Mouse (Mus musculus): Measurements from ENCODE around the gene Krt80.

The Krt80 gene

GRCm38 (mm10) chr15:101374879-101375278 lies 4.9 kb upstream of the Krt80 start:
- DNase-seq: no peak

DNA sequence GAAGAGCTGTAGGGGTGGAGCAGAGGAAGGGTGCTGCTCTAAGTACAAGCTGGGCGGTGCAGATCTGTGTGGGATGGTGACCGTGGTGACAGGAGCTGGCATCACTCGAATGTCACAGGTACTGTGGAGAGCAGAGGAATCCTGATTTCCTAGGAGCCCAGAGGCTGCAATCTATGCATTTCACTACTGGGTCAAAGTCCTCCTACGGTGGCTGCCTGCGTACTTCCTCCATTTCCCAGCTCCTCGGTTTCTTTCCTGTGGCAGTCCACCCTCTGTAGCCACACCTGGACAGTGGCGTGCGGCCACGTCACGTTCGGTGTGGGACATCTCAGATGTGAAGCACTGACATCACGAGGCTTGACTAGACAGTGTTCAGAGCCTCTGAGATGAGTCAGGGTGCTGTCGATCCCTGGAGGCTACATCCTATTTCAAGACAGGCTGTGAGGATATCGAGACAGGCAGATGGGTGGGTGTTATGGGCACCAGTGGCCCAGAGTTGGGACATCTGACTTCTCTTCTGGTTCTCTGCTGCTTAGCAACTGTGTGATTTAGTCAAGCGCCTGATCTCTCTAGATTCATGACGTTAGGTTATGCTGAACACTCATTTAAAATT lies 3.4 kb upstream of the Krt80 start:
- DNase-seq: no peak

DNA sequence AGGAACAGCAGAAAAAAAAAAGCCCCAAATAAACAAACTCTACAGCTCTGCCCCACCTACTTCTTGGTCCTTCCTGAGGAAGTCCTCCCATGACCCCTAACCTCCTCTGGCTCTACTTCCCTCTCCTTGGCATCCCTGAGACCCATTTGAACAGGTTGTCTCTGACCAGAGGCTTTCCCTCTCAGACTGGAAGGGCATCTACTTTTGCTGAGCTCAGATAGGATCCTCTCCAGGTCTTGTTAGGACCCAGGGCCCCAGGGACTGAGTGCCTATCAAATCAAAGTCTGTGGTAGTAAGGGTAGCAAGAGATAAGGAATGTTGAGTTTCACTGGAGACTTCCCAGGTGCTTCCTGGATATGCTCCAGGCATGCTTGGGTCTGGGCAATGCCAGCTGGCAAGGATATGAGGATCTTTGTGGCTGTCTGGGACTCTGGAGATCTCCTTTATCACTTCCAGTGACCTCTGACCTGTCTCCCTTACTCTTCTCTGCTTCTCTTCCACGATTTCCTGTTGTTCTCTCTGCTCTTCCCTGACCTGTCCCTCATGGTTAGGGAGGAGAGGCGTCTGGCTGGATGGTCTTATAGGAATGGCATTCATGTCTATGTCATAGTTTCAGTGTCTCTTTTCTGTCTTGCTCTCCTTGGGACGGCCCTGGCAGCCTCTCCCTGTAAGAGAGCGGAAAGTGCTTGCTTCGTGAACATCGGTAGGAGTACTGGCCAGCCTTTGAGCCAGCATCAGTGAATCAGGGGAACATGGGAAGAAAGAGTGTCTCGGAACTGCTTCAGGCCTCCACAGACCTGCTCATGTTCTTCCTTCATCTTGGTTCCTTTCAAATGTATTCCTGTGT lies 2.4 kb upstream of the Krt80 start:
- no peak for DNase-seq

GRCm38 (mm10) chr15:101371141-101371985 lies 1.4 kb upstream of the Krt80 start:
- no peak for DNase-seq

DNA sequence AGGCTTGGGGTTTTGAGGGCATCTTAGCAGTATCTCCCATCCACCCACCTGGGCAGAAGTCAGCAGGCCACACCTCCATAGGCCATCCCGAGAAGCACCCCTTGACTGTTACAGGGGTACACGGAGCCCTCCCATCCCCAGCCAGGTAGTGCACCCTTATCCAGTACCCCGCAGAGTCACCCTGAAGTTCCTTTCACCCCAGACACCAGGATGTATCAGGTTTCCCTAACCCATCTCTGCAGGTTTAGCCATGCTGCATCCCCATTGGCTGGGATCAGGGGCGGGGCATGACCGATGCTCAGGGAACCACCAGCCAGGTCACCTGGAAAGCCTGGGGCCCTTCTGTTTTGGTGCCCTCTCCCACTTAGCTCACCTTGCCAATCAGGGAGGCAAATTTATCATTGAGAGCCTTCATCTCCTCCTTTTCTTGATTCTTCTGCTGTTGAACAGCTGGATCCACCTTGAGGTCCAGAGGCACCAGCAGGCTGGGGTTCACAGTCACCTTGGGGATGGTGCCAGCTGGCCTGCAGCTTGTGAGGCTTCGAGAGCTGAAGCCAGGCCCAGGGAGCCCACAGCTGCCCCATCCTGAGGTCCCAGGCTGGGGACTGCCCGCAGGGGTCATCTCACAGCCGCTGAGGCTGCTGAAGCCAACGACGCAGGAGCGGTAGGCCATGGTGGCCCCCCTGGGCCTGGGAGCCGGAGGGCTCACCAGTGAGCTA lies 421 bp downstream of the Krt80 start:
- DNase-seq: no peak

GRCm38 (mm10) chr15:101368502-101369381 lies 1.2 kb downstream of the Krt80 start:
- no peak for DNase-seq

- no peak for DNase-seq
Measured at GRCm38 (mm10) chr15:101368015-101368414, 1.9 kb downstream of the Krt80 start.

DNA sequence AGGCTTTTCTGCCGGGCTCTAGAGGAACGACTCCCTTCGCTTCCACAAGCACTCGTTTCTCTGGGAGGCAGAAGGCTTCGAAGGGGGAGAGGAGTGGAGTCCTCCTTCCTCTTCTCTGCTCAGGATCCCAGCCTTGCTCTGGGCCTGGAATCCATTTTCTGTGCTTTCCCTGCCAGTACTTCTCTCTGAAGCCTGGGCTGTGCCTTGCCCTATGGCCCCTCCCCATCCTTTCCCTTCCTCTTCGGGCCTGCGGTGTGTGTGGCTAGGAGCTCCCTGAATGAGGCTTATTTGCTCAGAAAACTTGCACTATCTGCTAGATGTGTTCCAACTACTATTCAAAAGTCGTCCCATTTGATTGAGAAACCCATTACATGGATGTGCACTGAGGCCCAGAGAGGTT lies 2.5 kb downstream of the Krt80 start:
- no peak for DNase-seq

GRCm38 (mm10) chr15:101366926-101367325 lies 3.0 kb downstream of the Krt80 start:
- no peak for DNase-seq

GRCm38 (mm10) chr15:101366482-101366881 lies 3.5 kb downstream of the Krt80 start:
- DNase-seq: no peak

DNA sequence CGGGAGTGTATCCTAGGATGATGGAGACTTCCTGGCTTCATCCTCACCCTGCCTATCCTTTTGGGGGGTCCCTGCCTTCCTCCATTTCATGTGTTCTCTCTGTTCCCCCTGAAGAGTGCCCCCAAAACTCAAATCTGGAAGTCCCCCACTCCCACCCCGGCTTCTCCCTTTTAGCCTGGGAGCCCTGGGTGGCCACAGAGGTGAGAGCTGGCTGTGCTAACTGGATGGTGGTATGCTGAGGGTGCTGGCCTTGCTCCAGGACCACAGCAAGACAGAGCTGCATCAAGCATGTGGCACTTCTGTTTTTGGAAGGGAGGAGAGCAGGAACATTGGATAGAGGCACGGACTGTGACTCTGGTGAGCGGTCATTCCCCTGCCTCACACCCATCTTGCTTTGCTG lies 4.2 kb downstream of the Krt80 start:
- DNase-seq: no peak

DNA sequence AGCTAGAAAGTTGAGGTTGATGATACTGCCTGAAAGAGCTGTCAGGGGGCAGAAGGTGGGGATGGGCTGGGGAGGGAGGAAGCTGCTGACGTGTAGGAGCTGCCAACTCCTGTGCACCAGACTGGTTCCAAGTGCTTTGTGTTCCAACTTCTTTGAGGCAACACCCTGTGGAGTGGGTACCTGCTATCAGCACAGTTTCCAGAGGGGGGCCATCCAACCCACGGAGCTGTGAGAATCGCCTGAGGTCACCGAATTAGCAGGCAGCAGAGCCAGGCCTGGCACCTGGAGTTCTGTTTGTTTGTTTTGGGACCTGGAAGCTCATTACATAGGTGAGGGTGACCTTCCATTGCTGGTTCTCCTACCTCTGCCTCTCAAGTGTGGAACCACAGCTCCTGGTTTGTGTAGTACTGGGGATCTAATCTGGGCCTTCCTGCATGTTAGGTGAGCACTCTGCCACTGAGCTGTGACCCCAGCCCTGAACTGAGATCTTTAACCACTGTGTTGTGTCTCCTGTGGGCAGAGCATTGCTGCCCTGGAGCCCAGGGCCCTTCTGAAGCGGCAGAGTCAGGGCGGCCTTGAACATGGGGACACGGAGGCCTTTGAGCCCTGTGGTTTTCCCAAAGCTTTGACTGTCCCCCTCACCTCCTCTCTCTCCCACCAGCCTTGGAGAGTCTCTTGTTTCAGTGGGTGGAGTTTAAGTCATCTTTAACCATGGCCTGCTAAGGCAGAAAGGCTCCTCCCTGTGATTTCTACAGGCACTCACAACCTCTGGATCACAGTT lies 4.9 kb downstream of the Krt80 start:
- DNase-seq: no peak

DNA sequence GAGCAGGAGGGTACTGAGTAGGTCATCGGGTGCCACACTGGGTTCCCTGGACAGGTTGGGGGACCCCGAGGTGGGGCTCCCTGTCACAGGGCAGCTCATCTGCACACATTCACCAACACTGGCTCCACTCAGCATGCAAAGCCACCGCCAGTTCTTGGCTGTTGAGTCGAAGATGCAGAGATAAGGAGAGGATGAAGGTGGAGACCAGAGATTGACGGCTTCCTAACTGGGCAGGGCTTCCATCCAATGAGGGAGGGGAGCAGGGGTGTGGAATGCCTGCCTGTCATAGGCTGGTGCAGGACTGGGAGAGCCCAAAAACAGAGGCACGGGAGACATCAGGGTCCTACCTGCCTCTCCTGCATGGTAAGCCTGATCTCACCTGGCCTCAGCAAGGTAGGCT lies 5.5 kb downstream of the Krt80 start:
- DNase-seq: no peak

GRCm38 (mm10) chr15:101363933-101364332 lies 6.0 kb downstream of the Krt80 start:
- DNase-seq: no peak

GRCm38 (mm10) chr15:101362393-101363010 lies 7.5 kb downstream of the Krt80 start:
- DNase-seq: no peak

- no peak for DNase-seq
Measured at GRCm38 (mm10) chr15:101355382-101355786, 14.6 kb downstream of the Krt80 start.

GRCm38 (mm10) chr15:101352706-101353465 lies 17.1 kb downstream of the Krt80 start:
- DNase-seq: peak; percentile 86

GRCm38 (mm10) chr15:101352047-101352446 lies 17.9 kb downstream of the Krt80 start:
- DNase-seq: no peak

DNA sequence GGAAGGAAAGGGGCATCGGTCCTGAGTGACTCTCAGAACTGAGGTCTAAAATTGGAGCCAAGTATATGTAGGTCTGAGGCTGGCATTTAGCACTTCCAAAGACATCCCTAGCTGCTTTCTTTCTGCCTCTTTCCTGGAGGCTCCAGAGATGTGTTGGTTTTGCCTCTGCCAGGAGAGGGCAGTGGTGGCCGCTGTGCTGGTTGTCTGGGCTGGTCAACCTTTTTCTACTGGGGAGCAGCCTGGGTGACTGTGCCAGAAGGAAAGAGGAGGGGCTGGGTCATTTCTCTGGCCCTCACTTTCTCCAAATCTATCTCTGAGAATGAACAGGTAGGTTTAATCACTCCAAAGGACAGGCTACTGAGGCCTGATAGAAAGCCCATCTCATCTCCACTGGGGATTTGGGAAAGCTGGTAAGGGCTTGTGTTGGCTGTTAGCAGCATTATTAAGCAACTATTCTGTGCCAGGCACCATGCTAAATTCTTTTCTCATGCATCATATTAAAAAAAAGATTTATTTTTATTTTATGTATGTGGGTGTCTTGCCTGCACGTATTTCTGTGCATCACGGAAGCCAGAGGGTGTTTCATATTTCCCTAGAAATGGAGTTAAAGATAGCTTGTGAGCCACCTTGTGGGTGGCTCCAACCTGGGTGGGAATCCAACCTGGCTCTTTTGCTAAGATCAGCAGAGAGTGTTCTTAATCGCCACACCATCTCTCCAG lies 28.0 kb downstream of the Krt80 start:
- no peak for DNase-seq
